Mouse (Mus musculus) kidney, postnatal 10 days (tissue): ENCODE measurements around the gene Sema6d.
"Not testable (repeated sequence)": the region's sequence is repeated elsewhere in the genome, so short reads cannot be mapped to it uniquely, and the experiment has no call there.

ENCODE experiments used
- DNase-seq: peaks from one replicate; pipeline ENCODE4 v3.0.0; 2021; ENCODE audit warnings: mixed read lengths

The Sema6d gene

GRCm38 (mm10) chr2:124298351-124298750 is 208.6 kb downstream of the Sema6d start:
- DNase-seq = no peak

- peak; percentile 10 for DNase-seq
These were observed 209.1 kb downstream of the Sema6d start for GRCm38 (mm10) chr2:124298872-124299271.

- no peak for DNase-seq
These were observed 218.8 kb downstream of the Sema6d start for GRCm38 (mm10) chr2:124308605-124309004.

- no peak for DNase-seq
These were observed 219.8 kb downstream of the Sema6d start for GRCm38 (mm10) chr2:124309361-124310128.

GRCm38 (mm10) chr2:124322528-124323215 is 232.9 kb downstream of the Sema6d start:
- DNase-seq = no peak

- DNase-seq = no peak
These were observed 234.4 kb downstream of the Sema6d start for GRCm38 (mm10) chr2:124324107-124324724.

GRCm38 (mm10) chr2:124329473-124330130 is 239.8 kb downstream of the Sema6d start:
- DNase-seq = no peak

- no peak for DNase-seq
These were observed 243.1 kb downstream of the Sema6d start for GRCm38 (mm10) chr2:124332890-124333289.

- not testable (repeated sequence) for DNase-seq
These were observed 244.9 kb downstream of the Sema6d start for GRCm38 (mm10) chr2:124334655-124335054.

- no peak for DNase-seq
These were observed 248.5 kb downstream of the Sema6d start for GRCm38 (mm10) chr2:124338296-124338695.

- DNase-seq = no peak
These were observed 264.4 kb downstream of the Sema6d start for GRCm38 (mm10) chr2:124354191-124354590.

- DNase-seq = no peak
These were observed 264.9 kb downstream of the Sema6d start for GRCm38 (mm10) chr2:124354716-124355115.

GRCm38 (mm10) chr2:124369291-124369690 is 279.5 kb downstream of the Sema6d start:
- DNase-seq = no peak

- peak; percentile 84 for DNase-seq
These were observed 280.2 kb downstream of the Sema6d start for GRCm38 (mm10) chr2:124369991-124370390.

GRCm38 (mm10) chr2:124371363-124371762 is 281.6 kb downstream of the Sema6d start:
- no peak for DNase-seq

GRCm38 (mm10) chr2:124385053-124385452 is 295.3 kb downstream of the Sema6d start:
- no peak for DNase-seq

GRCm38 (mm10) chr2:124385722-124386121 is 296.0 kb downstream of the Sema6d start:
- DNase-seq = no peak

- DNase-seq = no peak
These were observed 298.5 kb downstream of the Sema6d start for GRCm38 (mm10) chr2:124388269-124388668.

GRCm38 (mm10) chr2:124396733-124397132 is 307.0 kb downstream of the Sema6d start:
- no peak for DNase-seq

GRCm38 (mm10) chr2:124397304-124397703 is 307.5 kb downstream of the Sema6d start:
- no peak for DNase-seq

- no peak for DNase-seq
These were observed 309.8 kb downstream of the Sema6d start for GRCm38 (mm10) chr2:124399611-124400010.

GRCm38 (mm10) chr2:124401727-124402380 is 312.1 kb downstream of the Sema6d start:
- DNase-seq = no peak

- no peak for DNase-seq
These were observed 313.8 kb downstream of the Sema6d start for GRCm38 (mm10) chr2:124403571-124403970.
